Mouse (Mus musculus): Measurements from ENCODE around the gene Ckap2.

The Ckap2 gene

DNA sequence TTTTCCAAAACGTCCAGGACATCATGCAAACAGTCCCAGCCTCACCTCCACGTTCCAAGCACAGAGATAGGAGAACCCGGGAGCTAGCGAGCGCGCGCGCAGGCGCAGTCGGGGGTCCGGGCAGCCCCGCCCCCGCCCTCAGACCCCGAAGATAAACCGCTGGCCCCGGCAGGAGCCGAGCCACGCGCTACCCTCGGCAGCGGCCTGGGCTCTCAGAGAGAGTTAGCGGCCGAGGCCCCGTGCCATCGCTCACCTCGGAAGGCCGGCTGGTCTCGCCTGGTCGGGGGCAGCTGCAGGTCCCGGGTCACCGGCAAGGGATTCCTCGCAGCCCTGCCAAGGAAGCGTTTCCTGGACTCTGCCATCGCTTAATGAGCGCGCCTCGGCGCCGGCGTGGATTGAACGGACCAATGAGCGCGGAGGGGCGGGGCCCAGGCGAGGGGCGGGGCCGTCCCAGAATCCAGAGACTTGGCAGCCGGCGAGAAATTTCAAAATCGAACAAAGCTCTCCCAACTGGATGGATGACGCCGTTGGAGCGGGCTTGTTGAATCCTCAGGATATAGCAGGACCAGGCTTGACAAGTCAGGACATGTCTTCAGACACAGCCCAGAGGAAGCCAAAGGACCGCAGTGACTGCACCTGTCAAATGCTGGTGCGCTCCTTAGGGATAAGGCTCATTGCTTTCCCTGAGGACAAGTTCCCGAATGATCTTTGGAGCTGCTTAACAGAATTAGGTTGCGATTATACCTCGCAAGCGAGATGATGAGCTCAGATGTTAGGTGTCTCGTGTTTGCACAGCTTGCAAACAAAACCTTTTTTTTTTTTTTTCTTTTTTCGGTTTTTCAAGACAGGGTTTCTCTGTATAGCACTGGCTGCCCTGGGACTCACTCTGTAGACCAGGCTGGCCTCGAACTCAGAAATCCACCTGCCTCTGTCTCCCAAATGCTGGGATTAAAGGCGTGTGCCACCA lies at the start of gene Ckap2:
Ckap2 (minus strand) TSS at position 389 of the 967 bp plus-strand sequence.
- peak; percentile 87 for DNase-seq

DNA sequence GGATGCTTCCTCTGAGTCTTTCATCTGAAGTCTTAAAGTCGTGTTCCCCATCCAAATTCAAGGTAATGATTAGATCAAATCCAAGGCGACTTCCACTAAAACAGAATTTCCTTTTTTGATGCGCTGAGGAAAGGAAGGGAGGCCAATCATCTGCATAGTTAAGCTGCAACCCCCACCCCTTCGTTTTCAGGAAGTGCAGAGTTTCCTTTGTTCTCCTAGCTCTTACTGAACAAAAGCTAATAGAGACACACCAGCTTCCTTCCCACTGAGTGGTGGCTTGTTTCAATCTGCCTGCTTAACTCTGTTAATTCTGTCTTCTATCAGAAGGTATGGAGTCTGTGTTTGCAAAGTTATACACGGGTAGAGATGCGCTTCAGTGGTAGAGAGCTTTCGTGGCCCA lies 43.0 kb upstream of the Ckap2 start:
- no peak for DNase-seq

DNA sequence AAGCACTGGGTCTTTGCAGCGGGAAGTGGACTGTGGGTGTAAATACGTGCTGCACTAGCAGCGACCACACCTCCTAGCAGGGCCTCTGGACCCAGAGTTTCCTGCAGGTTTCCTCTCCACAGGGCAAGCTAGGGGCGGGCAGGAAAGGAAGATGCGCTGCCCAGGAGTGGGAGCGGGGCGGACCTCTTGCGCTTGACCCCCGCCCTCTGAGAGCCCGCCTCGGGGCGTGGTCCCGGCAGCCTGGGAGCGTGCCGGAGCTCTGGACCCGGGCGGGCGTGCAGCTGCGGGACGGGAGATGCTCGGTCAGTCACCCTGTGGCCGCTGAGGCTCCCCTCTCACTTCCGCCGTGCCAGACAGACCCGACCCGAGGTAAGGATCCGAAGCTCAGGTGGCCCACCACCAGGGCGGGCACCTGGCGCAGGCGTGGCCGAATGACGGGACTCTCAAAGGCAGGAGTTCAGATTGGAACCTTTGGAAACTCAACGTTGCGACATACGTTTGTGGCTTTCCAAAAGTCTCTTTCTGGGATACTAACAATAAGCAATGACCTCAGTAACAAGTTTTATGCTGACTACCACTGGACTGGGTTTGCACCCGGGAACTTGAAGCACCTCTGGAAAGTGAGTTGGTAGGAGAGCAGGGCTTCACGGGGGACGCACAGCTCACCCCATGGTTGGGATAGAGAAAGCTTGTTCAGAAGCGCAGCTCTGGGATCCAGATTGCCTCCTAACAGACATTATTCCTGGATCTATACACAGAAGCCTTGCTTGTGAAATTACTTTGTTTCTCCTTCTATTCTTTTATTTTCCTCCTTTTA lies 41.6 kb upstream of the Ckap2 start, which contains the start of gene Thsd1:
Thsd1 (plus strand) TSS at position 253 of the 817 bp plus-strand sequence.
- DNase-seq, result peak; percentile 18

DNA sequence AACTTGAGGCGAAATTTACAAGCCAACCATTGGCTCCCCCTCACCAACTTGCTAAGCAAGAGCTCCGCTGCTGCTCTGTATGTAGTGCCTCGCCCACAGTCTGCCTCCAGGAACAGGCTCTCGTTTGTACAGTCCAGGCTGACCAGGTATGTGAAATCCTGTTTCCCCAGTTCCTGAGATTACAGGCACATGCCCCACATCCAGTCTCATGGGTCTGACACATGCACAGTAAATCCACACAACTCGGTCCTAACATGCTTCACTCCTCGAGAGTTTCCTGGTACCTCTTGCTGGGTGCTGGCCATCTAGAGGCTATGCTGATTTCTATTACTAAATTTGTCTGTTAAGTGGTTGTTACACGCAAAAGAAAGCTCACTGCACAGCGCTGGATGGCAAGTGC lies 40.7 kb upstream of the Ckap2 start:
- no peak for DNase-seq

DNA sequence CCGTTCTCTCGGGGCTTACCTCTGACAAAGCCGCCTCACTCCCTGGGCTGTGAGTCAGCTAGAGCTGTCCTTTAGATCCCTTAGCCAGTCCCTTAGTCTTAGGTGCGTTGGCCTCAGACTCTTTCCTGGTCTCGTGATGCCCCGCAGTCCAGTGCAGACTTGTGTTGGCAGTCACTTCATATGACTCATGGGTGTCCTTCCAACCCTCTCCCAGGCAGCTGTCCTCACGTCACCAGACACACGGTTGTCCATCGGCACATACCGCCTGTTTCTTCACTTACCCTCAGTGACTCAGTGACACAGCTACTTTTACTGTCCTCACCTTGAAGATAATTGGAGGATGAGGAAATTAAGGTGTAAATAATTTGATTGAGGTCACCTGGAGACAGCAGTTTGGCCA lies 29.2 kb upstream of the Ckap2 start:
- no peak for DNase-seq

DNA sequence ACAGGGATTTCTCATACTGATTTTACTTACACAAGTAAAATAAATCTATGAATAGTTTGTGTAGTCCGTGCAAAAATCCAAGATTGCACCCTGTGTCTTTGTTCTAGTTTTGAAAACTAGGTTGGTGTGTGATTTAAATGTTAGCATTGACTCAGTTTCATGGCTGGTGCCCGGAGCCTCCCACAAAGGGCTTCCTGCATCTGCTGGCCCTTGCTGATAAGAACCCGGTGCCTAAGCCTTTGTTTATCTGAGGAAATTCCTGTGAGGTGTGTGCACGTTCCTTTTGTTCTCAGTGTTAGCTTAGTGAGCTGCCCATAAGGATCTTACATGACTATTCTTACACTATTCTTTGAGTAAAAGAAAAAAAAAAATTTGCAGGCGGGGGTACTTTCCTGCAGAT lies 23.4 kb upstream of the Ckap2 start:
- no peak for DNase-seq

DNA sequence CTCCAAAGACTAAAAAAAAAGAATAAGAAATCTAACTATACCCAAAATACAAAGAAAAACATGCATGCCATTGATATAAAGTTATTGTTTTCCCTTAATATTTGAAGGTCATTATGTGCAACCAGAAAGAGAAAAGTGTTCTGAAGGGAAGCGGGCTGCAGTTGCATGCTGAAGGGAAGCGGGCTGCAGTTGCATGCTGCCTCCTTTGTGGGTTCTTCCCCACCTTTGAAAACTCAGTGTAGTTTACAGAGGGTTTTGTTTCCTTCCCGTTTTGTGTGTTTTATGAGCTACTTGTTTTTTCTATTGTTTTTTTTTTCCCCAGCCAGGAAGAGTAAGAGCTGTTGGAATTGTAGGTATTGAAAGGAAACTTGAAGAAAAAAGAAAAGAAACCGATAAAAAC lies 21.9 kb upstream of the Ckap2 start:
- DNase-seq, result no peak

DNA sequence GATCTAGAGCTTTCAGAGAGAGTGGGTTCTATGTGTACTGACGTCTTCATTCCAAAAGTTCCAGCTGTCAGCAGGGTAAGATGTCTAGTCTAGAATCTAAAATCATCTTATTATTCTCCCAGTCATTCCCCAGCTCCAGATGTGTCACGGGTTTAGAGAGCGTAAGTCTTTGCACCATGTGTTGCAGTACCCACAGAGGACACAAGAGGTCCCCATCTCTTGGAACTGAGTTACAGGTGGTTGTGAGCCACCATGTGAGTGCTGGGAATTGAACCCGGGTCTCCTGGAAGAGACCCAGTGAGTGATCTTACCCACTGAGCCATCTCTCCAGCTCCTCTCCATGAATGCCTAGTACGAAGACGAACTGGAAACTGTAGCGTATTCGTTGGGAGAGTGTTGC lies 13.9 kb upstream of the Ckap2 start:
- no peak for DNase-seq

DNA sequence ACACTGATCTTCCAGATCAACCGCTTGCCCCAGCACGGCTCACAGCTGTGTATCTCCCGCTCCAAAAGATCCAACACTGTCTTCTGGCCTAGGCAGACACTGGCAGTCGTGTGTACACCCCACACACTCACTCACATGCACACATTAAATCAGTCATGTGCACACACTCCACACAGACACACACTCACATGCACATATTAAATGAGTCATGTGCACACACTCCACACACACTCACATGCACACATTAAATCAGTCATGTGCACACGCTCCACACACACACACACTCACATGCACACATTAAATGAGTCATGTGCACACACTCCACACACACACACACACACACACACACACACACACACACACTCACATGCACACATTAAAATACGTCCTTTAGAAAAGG lies 12.3 kb upstream of the Ckap2 start:
- no peak for DNase-seq

DNA sequence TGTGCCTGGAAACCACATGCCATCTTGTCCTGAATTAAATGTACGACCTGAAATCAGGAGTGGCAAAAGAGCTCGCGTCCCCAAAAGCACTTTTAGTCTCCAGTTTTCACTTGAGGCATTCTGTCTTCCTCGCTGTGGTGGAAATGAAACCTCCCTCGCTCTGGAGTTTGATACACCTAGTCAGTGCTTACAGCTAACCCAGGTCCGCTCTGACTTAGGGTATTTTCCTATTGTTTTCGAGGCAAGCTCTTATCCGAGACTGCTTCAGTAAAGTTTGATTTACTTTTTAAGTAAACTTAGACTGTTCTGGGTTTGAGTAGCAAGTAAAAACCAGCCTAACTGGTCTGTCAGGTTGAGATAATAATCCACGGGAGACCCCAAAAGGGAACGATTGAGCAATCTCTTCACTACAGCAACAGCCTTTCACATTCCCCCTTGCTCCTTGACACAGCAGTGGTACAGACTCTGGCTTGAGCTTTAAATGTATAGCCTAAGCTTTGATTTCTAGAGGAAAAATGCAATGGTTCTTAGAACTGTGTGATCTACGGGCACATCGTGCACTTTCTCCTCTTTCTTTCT lies 7.9 kb upstream of the Ckap2 start:
- DNase-seq, result no peak

DNA sequence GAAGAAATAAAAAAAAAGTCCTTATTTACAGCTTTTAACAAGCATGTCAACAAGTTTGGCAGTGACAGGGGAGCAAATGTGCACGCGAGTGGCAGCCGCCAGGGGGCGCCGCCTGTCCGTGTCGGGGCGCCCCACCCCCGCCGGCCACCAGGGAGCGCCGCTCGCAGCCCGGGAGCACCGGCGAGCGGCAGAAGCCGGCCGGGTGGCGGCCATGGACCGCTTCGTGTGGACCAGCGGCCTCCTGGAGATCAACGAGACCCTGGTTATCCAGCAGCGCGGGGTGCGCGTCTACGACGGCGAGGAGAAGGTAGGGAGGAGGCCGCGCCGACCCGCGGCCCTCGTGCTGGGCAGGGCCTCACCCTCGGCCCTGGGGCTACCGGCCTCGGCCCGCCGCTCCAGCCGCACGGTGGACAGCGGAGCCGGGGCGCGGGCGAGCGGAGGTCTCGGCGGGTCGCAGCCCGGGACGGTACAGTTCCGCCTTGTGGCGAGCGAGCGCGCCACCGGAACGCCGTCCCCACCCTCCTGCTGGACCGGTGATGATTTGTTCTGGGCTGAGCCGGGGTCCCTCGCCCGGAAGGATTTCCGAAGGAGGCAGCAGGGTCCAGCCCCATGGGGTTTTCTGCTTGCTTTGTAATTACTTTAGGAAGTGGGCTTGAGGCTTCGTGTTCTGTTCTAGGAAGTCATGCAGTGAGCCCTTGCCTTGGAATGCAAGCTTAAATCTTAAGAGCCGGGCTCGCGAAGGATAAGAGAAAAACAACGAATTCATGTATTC lies 7.2 kb upstream of the Ckap2 start, which contains the start of gene Vps36:
Vps36 (plus strand) TSS at position 150 of the 772 bp plus-strand sequence.
- peak; percentile 88 for DNase-seq

DNA sequence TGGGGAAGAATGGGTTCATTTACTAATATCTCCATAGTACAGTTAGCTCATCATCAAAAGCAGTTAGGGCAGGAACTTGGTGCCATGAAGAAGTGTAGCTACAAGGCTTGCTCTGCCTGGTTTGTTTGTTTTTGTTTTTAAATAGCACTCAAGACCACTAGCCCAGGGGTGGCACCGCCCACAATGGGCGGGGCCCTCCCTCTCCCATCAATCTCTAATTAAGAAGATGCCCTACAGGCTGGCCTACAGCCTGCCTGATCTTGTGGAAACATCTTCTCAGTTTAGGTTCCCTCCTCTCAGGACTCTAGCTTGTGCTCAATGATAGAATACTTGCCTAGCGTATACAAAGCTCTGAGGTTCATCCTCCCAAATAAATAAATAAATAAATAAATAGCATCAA lies 735 bp downstream of the Ckap2 start:
- no peak for DNase-seq

DNA sequence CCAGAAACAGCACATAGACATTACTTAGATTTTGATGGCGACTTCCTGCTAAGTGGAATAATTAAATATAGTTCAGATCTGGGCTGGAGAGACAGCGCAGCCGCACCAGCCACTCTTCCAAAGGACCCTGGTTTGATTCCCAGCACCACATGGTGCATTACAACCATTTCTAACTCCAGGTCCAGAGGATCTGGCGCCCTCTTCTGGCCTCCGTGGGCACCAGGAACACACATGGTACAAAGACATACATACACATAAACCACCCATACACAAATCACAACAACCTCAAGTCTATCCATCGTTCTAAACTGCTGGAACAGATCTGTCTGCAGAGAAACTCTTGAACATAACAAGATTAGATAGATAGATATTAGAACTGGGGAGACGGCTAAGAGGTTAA lies 9.7 kb downstream of the Ckap2 start:
- DNase-seq, result no peak

DNA sequence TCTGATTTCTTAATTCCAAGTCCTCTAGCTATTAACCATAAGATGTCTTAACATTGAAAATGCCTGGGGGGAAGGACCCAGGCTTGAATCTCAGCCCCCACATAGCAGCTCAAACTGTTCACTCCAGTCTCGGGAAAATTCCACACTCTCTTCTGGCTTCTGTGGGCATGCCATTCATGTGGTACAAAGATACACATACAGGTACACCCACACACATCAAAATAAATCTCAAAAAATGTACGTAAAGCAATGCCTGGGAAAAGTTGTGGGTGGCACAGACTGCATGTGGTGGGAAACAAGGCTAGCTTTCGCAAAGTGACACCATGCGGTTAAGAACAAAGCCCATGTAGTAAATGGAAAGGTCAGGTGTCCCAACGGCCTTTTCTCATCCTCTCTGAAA lies 16.5 kb downstream of the Ckap2 start:
- no peak for DNase-seq

DNA sequence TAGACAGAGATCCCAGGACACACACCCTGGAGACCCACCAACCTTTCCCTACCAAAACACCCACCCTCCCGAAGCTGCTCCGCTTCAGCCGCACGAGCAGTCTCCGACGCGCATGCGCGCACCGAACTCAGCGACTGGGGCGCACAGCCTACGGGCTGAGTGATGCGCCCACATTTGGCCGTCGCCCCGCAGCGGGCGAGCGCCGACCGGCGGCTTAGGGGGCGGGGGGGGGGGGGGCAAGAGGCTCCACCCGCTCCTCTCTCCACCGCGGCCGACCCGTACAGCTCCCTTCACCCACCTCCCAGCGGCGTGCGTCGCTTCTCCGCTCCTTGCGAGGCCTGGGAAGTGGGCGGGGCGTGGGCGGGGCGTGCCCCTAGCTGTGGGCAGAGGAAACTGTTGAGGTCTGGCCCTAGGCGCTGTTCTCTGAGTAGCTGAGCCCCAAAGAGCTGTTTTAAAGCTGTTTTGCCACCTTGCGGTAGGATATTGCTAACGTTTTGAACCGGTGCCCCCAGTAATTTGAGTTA lies 19.5 kb downstream of the Ckap2 start, which contains the start of gene Nek3:
Nek3 (minus strand) TSS at position 356 of the 524 bp plus-strand sequence.
- DNase-seq, result peak; percentile 86

DNA sequence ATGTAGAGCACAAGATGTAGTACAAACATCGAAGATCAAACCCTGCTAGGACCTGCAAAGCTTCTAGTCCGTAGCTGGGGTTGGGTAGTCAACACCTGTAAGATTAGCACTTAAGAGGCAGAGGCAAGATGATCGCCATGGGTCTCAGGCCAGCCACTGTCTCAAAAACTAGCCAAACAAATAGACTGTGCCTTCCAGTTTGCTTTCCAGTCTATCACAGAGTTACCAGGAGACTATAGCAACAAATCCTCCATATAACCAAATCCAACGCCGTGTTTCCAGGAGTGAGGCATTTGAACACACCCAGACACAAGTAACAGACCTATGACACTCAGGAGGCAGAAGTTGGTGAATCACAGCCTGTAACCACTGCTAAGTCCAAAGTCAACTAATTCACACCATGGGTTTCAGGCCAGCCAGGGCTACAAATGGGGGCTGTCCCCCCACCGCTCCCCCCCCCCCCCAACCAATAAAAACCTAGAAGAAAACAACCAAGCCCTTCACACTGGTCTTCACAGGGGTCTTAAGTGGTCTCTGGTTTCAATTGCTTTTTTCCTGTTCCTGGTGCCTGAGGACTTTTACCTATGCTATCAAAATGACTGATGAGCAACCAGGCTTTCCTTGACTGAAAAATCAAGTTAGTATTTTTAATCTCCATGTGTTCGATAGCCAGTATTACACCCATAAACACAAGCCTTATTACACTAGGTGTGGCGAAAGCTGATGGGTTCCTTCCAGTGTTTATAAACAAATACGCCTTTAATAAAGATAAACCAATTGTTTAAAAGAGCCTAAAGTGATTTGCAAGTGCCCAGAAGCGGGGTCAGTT lies 20.2 kb downstream of the Ckap2 start:
- no peak for DNase-seq

DNA sequence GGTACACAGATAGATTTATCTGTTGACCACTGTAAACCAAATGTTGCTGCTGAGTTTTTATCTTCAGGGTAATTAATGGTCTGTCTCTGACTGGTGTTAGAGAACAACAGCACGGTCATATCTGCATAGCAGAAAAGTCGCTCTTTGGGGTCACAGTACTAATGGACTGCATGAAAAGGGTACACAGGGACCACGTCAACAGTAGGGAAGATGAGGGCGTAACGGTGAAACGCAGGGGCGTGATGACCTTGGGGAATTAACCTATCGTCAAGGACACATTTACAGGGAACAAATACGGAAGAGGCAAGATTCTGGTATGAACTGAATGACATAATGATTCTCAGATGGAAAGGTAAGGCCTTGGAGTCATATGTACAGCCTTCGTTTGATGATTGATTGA lies 21.2 kb downstream of the Ckap2 start:
- DNase-seq, result no peak

DNA sequence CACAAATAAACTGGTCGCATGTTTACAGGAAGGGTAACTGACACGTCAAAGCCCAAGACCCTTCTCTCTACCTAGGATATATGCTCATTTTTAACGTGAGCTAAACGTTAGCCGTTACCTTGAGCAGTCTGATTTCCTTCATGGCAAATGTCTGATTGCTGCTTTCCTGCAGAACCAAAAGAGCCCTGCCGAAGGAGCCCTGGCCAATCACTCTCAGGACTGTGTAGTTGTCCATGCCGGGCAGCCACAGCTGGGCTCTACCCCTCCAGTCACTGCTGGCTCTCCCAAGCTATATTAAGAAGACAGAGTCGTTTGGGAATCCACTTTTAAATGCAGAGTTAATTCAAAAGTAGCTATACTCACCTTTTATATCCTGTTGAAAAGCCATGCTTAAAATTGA lies 23.4 kb downstream of the Ckap2 start:
- no peak for DNase-seq

DNA sequence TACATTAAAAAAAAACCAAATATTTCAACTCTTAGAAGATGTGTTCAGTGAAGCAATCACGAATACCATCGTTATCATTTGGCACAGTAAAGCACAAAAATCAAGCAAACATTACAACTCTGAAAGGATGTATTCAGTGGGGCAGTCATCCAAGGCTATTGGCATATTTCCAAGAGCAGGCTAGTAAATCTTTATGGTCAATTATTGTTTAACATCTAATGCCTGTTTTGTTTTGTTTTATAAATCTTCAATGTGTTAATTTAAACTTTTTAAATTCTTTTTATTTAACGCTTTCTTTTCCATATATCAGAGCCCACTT lies 35.3 kb downstream of the Ckap2 start:
- no peak for DNase-seq

DNA sequence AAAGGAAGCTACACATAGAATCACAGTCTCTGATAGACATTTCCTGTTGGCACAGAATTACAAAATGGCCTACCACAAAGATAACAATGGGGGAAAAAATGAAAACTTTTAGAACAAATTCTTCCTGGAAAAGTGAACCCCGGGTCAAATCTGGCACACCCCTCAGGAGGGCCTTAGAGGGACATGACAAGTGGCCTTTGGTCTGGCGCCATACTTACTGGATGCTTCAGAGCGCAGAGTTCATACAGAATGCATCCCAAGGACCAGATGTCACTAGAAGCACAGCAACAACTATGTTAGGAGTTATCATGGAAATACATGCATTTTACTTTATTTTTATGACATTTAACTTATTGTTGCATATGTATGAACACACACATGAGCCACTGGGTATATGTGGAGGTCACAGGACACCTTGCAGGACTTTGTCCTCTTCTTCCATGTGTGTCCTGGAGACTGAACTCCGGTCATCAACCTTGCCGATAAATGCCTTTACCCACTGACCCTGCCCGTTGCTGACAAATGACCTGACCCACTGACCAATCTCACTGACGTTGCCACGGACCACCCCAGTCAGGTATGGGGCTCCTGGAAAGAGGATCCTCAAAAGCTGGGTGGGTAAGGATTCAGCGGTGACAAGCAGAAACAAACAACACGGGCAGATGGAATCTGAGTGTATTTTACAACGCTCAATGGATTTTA lies 35.8 kb downstream of the Ckap2 start:
- no peak for DNase-seq

DNA sequence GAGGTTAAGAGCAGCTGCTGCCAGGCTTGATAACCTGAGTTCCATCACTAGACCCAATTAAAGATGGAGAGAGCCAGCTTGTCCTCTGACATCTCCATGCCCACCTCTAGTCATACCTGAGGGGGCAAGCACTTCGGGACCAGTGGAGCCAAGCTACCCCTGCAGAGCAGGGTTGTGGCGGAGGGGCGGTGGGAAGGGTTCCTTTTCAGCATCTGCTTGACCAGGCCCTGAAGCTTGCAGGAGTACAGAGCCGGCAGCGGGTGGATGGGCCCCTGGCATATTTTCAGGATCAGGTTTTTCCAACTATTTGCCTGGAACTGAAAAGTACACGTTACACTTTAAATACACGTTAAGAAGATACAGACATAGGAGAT lies 37.3 kb downstream of the Ckap2 start:
- no peak for DNase-seq

All from right cerebral cortex, postnatal 14 days (tissue).